Mouse (Mus musculus) lung, adult 10 weeks (tissue): ENCODE results near the gene Spef1. TPM values are rescaled to one million over a fixed set of nuclear protein-coding genes. Genes with fewer than 3 reads are reported as not detected.

ENCODE experiments used
- polyA plus RNA-seq: library from polyadenylated mRNA; stranded (reverse); fragments of 350-450 nt; fragmentation: Illumina TruSeq; extraction: RNeasy Lipid Tissue Mini Kit (QIAGEN cat#74804); gene quantifications from one replicate; pipeline ENCODE4 v1.2.3, GENCODE M21; 2014; ENCODE audit warnings: low read depth, low replicate concordance; ENCODE audit not compliant: insufficient read depth

The Spef1 gene
- polyA plus RNA-seq, result 18.8 TPM

GRCm38 (mm10) chr2:131186771-131187601, at the start of gene Spef1, which contains the start of gene Cdc25b:
TSS of gene Spef1 (minus strand) at chr2:131187282.
TSS of gene Cdc25b (plus strand) at chr2:131186949.

GRCm38 (mm10) chr2:131233307-131234126, 46.4 kb upstream of the Spef1 start, which contains the start of gene Mavs:
TSS of gene Mavs (plus strand) at chr2:131234063.

GRCm38 (mm10) chr2:131206778-131207177, 19.7 kb upstream of the Spef1 start, which contains the start of gene Ap5s1:
TSS of gene Ap5s1 (plus strand) at chr2:131207078.

GRCm38 (mm10) chr2:131179990-131180587, 7.0 kb downstream of the Spef1 start, which contains the start of gene Cenpb:
TSS of gene Cenpb (minus strand) at chr2:131180067.

GRCm38 (mm10) chr2:131159938-131160581, 27.0 kb downstream of the Spef1 start, which contains the start of gene 1700037H04Rik:
TSS of gene 1700037H04Rik (minus strand) at chr2:131160081.

GRCm38 (mm10) chr2:131132930-131133547, 54.0 kb downstream of the Spef1 start, which contains the start of gene Gm11037:
TSS of gene Gm11037 (plus strand) at chr2:131133497.

GRCm38 (mm10) chr2:131127161-131127730, 59.8 kb downstream of the Spef1 start, which contains the start of gene Hspa12b:
TSS of gene Hspa12b (plus strand) at chr2:131127280.

Other genes starting within 250 kb of the Spef1 start
- 3.0 TPM for gene Gfra4, start 144.2 kb downstream of the Spef1 start, polyA plus RNA-seq
- gene Adam33, start 123.5 kb downstream of the Spef1 start, polyA plus RNA-seq, result 6.4 TPM
- gene Siglec1, start 100.5 kb downstream of the Spef1 start, polyA plus RNA-seq, result 1.8 TPM
- gene Hspa12b, start 60.0 kb downstream of the Spef1 start, polyA plus RNA-seq, result 23.7 TPM
- gene Gm11037, start 53.8 kb downstream of the Spef1 start, polyA plus RNA-seq, result not detected
- 16.9 TPM for gene 1700037H04Rik, start 27.2 kb downstream of the Spef1 start, polyA plus RNA-seq
- gene Cenpb, start 7.2 kb downstream of the Spef1 start, polyA plus RNA-seq, result 80.9 TPM
- gene Cdc25b, start 333 bp downstream of the Spef1 start, polyA plus RNA-seq, result 11.6 TPM
- 12.5 TPM for gene Ap5s1, start 19.8 kb upstream of the Spef1 start, polyA plus RNA-seq
- 13.7 TPM for gene Mavs, start 46.8 kb upstream of the Spef1 start, polyA plus RNA-seq
- gene Pank2, start 75.2 kb upstream of the Spef1 start, polyA plus RNA-seq, result 22.1 TPM
- 1.7 TPM for gene Rnf24, start 165.6 kb upstream of the Spef1 start, polyA plus RNA-seq